Mouse (Mus musculus): Measurements from ENCODE around the gene Spp1. TPM values are rescaled to one million over a fixed set of nuclear protein-coding genes. Genes with fewer than 3 reads are reported as not detected.
A peak's percentile ranks its signal among the peaks of the same experiment; 100 is the strongest.

Spp1 gene
- polyA plus RNA-seq, 1 experiment from 2014 or later, result 5.3 TPM

- DNase-seq (ENCODE audit: low spot score) (no peak), ATAC-seq (ENCODE audit: insufficient read depth, low FRiP score, low TSS enrichment) (no peak)
- Histone ChIP-seq H3K27ac (ENCODE audit: low read depth, low read length) (no peak overlapping the region), H3K4me3 (ENCODE audit: low read depth, low read length) (peak overlapping the region; percentile 79), H3K9me3 (ENCODE audit: control insufficient read depth, low read length) (no peaks in the 10 kb centered on the region; the same call in 1 of the 2 replicates), H3K4me1 (ENCODE audit: control insufficient read depth, insufficient read depth, low read length) (no peaks in the 10 kb centered on the region), H3K36me3 (ENCODE audit: control insufficient read depth, insufficient read depth, low read length) (peaks cover 5% of the 10 kb centered on the region; the same call in 1 of the 2 replicates), H3K9ac (ENCODE audit: low read length) (no peak overlapping the region), H3K27me3 (ENCODE audit: control insufficient read depth, insufficient read depth, low read length) (no peaks in the 10 kb centered on the region), H3K4me2 (ENCODE audit: low read depth) (peak overlapping the region; percentile 77)
- 60% methylated on average over 6 of the region's 7 CpGs for WGBS
Observed at GRCm38 (mm10) chr5:104460856-104461255, 25.9 kb downstream of the Spp1 start.

DNA sequence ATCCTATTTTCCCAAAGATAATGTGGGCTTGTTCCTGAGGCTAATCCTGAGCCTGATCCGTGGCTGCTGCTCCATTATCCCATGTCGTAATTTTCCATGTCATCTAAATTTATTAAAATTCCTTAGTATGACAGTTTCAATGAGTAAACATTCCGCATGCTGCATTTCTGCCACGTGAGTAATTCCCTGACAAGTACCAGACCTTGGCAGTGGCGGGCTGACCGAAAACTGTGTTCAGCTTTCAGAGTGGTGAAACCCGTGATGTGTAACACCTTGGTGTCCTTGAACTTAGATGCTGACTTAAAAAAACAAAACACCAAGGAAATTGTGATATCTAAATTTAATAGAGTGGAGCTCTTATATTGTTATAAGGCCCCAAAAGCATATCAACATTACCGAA is 30.4 kb downstream of the Spp1 start:
- H3K36me3 ChIP-seq (ENCODE audit: control insufficient read depth, insufficient read depth, low read length), result peaks cover 10% of the 10 kb centered on the region
- 90% methylated on average over 8 of the region's 8 CpGs for WGBS
- no peak for DNase-seq (ENCODE audit: low spot score)

DNA sequence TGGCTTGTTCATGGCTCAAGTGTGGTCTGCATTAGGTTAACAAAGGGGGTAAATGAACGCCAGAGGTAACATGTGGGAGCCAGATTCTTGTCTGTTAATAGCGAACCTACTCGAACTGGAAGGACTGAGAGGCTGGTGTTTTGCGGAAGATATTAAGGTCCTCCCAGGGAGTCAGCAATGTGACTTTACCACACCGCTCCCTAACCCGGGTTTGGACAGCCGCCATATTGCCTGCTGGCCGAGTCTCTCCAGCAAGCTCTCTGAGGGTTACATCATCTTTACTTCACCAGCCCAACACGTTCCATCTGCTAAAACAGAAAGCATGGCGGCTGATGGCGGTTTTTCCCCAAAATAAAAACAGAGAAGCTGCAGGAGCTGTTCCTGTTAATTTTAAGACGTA is 30.8 kb downstream of the Spp1 start:
- Histone ChIP-seq H3K27ac (ENCODE audit: low read depth, low read length) (no peak overlapping the region), H3K27me3 (ENCODE audit: control insufficient read depth, insufficient read depth, low read length) (no peaks in the 10 kb centered on the region), H3K4me3 (ENCODE audit: low read depth, low read length) (no peak overlapping the region), H3K4me1 (ENCODE audit: control insufficient read depth, insufficient read depth, low read length) (no peaks in the 10 kb centered on the region), H3K36me3 (ENCODE audit: control insufficient read depth, insufficient read depth, low read length) (peaks cover 10% of the 10 kb centered on the region), H3K9me3 (ENCODE audit: control insufficient read depth, low read length) (no peaks in the 10 kb centered on the region), H3K4me2 (ENCODE audit: low read depth) (no peak overlapping the region), H3K9ac (ENCODE audit: low read length) (no peak overlapping the region)
- 93% methylated on average over 12 of the region's 12 CpGs for WGBS
- DNase-seq (ENCODE audit: low spot score) (no peak), ATAC-seq (ENCODE audit: insufficient read depth, low FRiP score, low TSS enrichment) (no peak)

More for the DNA sequence above, 30.4 kb downstream of the Spp1 start:
- Histone ChIP-seq H3K9me3 (ENCODE audit: control insufficient read depth, low read length) (no peaks in the 10 kb centered on the region), H3K9ac (ENCODE audit: low read length) (no peak overlapping the region), H3K27ac (ENCODE audit: low read depth, low read length) (no peak overlapping the region), H3K27me3 (ENCODE audit: control insufficient read depth, insufficient read depth, low read length) (no peaks in the 10 kb centered on the region), H3K4me2 (ENCODE audit: low read depth) (no peak overlapping the region), H3K4me3 (ENCODE audit: low read depth, low read length) (no peak overlapping the region), H3K4me1 (ENCODE audit: control insufficient read depth, insufficient read depth, low read length) (no peaks in the 10 kb centered on the region)
- no peak for ATAC-seq (ENCODE audit: insufficient read depth, low FRiP score, low TSS enrichment)

GRCm38 (mm10) chr5:104466816-104467215 is 31.9 kb downstream of the Spp1 start:
- Histone ChIP-seq H3K4me2 (ENCODE audit: low read depth) (no peak overlapping the region), H3K36me3 (ENCODE audit: control insufficient read depth, insufficient read depth, low read length) (peaks cover 10% of the 10 kb centered on the region), H3K9me3 (ENCODE audit: control insufficient read depth, low read length) (no peaks in the 10 kb centered on the region), H3K27me3 (ENCODE audit: control insufficient read depth, insufficient read depth, low read length) (no peaks in the 10 kb centered on the region), H3K9ac (ENCODE audit: low read length) (no peak overlapping the region), H3K4me1 (ENCODE audit: control insufficient read depth, insufficient read depth, low read length) (no peaks in the 10 kb centered on the region), H3K4me3 (ENCODE audit: low read depth, low read length) (no peak overlapping the region), H3K27ac (ENCODE audit: low read depth, low read length) (no peak overlapping the region)
- no peak for DNase-seq (ENCODE audit: low spot score)
- no peak for ATAC-seq (ENCODE audit: insufficient read depth, low FRiP score, low TSS enrichment)
- 94% methylated on average over 16 of the region's 16 CpGs for WGBS

GRCm38 (mm10) chr5:104468586-104468985 is 33.7 kb downstream of the Spp1 start:
- ATAC-seq (ENCODE audit: insufficient read depth, low FRiP score, low TSS enrichment) (no peak), DNase-seq (ENCODE audit: low spot score) (no peak)
- Histone ChIP-seq H3K4me3 (ENCODE audit: low read depth, low read length) (no peak overlapping the region), H3K27me3 (ENCODE audit: control insufficient read depth, insufficient read depth, low read length) (no peaks in the 10 kb centered on the region), H3K36me3 (ENCODE audit: control insufficient read depth, insufficient read depth, low read length) (peaks cover 7% of the 10 kb centered on the region), H3K4me2 (ENCODE audit: low read depth) (no peak overlapping the region), H3K27ac (ENCODE audit: low read depth, low read length) (no peak overlapping the region), H3K9me3 (ENCODE audit: control insufficient read depth, low read length) (no peaks in the 10 kb centered on the region), H3K9ac (ENCODE audit: low read length) (no peak overlapping the region), H3K4me1 (ENCODE audit: control insufficient read depth, insufficient read depth, low read length) (no peaks in the 10 kb centered on the region)
- WGBS, result 97% methylated on average over 5 of the region's 5 CpGs

- H3K27me3 ChIP-seq (ENCODE audit: control insufficient read depth, insufficient read depth, low read length), result no peaks in the 10 kb centered on the region
- no peaks in the 10 kb centered on the region for H3K4me1 ChIP-seq (ENCODE audit: control insufficient read depth, insufficient read depth, low read length)
- H3K9ac ChIP-seq (ENCODE audit: low read length), result no peak overlapping the region
- H3K4me2 ChIP-seq (ENCODE audit: low read depth), result no peak overlapping the region
- ATAC-seq (ENCODE audit: insufficient read depth, low FRiP score, low TSS enrichment) (no peak), DNase-seq (ENCODE audit: low spot score) (no peak)
- peaks cover 5% of the 10 kb centered on the region for H3K36me3 ChIP-seq (ENCODE audit: control insufficient read depth, insufficient read depth, low read length)
- H3K27ac ChIP-seq (ENCODE audit: low read depth, low read length), result no peak overlapping the region
- H3K4me3 ChIP-seq (ENCODE audit: low read depth, low read length), result no peak overlapping the region
- no peaks in the 10 kb centered on the region for H3K9me3 ChIP-seq (ENCODE audit: control insufficient read depth, low read length)
- 93% methylated on average over 5 of the region's 5 CpGs for WGBS
Observed at GRCm38 (mm10) chr5:104470981-104471391, 36.1 kb downstream of the Spp1 start.

GRCm38 (mm10) chr5:104472371-104472770 is 37.5 kb downstream of the Spp1 start:
- Histone ChIP-seq H3K9ac (ENCODE audit: low read length) (no peak overlapping the region), H3K27me3 (ENCODE audit: control insufficient read depth, insufficient read depth, low read length) (no peaks in the 10 kb centered on the region), H3K4me3 (ENCODE audit: low read depth, low read length) (no peak overlapping the region), H3K9me3 (ENCODE audit: control insufficient read depth, low read length) (no peaks in the 10 kb centered on the region), H3K36me3 (ENCODE audit: control insufficient read depth, insufficient read depth, low read length) (peaks cover 2% of the 10 kb centered on the region; the same call in 1 of the 2 replicates), H3K27ac (ENCODE audit: low read depth, low read length) (no peak overlapping the region), H3K4me2 (ENCODE audit: low read depth) (no peak overlapping the region), H3K4me1 (ENCODE audit: control insufficient read depth, insufficient read depth, low read length) (no peaks in the 10 kb centered on the region)
- 93% methylated on average over 8 of the region's 8 CpGs for WGBS
- DNase-seq (ENCODE audit: low spot score) (no peak), ATAC-seq (ENCODE audit: insufficient read depth, low FRiP score, low TSS enrichment) (no peak)

DNA sequence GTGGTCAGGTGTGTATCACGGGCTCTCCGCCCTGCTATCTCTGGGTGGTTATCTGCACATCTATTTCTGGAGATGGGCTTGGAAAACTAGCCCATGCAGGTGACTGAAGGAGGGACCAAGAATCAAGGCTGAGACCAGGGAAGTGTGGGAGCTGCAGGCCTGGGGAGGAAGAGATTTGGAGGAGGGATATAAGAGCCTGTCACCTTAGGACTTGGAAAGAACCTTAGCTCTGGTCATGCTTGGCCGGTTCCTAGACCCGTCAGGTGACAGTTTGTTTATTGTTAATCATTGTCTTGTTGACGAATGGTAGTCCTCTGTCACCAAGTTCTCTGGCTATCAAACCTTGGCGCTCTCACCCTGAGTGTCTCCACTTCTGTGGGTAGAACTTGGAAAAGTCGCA is 45.4 kb downstream of the Spp1 start:
- Histone ChIP-seq H3K9me3 (ENCODE audit: control insufficient read depth, low read length) (no peaks in the 10 kb centered on the region), H3K27ac (ENCODE audit: low read depth, low read length) (no peak overlapping the region), H3K27me3 (ENCODE audit: control insufficient read depth, insufficient read depth, low read length) (no peaks in the 10 kb centered on the region), H3K4me3 (ENCODE audit: low read depth, low read length) (no peak overlapping the region), H3K4me1 (ENCODE audit: control insufficient read depth, insufficient read depth, low read length) (no peaks in the 10 kb centered on the region), H3K4me2 (ENCODE audit: low read depth) (no peak overlapping the region), H3K9ac (ENCODE audit: low read length) (no peak overlapping the region), H3K36me3 (ENCODE audit: control insufficient read depth, insufficient read depth, low read length) (peaks cover 8% of the 10 kb centered on the region; the same call in 1 of the 2 replicates)
- DNase-seq (ENCODE audit: low spot score) (no peak), ATAC-seq (ENCODE audit: insufficient read depth, low FRiP score, low TSS enrichment) (no peak)
- 95% methylated on average over 7 of the region's 7 CpGs for WGBS

- Histone ChIP-seq H3K36me3 (ENCODE audit: control insufficient read depth, insufficient read depth, low read length) (peaks cover 5% of the 10 kb centered on the region; the same call in 1 of the 2 replicates), H3K27ac (ENCODE audit: low read depth, low read length) (no peak overlapping the region), H3K4me2 (ENCODE audit: low read depth) (no peak overlapping the region), H3K9me3 (ENCODE audit: control insufficient read depth, low read length) (no peaks in the 10 kb centered on the region), H3K9ac (ENCODE audit: low read length) (no peak overlapping the region), H3K27me3 (ENCODE audit: control insufficient read depth, insufficient read depth, low read length) (no peaks in the 10 kb centered on the region), H3K4me3 (ENCODE audit: low read depth, low read length) (no peak overlapping the region), H3K4me1 (ENCODE audit: control insufficient read depth, insufficient read depth, low read length) (no peaks in the 10 kb centered on the region)
- WGBS, result 88% methylated on average over 8 of the region's 8 CpGs
- DNase-seq (ENCODE audit: low spot score) (no peak), ATAC-seq (ENCODE audit: insufficient read depth, low FRiP score, low TSS enrichment) (no peak)
Observed at GRCm38 (mm10) chr5:104482856-104483255, 47.9 kb downstream of the Spp1 start.

All from neural tube, embryonic 11.5 days (tissue).